Mouse (Mus musculus): ENCODE measurements around the gene Ryr3.

Ryr3 gene

DNA sequence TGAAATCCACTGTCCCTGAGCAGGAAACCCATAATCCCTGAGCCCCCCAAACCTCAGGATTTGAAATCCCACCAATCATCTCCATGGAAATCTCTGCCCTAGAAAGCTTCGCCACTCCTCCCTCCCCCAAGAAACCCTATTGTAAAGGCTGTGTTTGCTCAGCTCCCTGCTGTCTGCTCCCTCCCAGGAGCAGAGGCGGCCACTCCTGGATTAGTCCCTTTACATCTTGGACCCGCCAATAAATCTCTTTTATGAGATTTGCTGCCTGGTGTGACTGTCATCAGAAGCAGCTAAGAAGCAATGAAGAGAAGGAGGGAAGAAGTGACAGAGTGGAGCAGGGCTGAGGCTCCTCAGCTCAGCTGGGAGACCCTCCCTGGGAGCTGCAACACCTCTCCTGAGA, 599.7 kb downstream of the Ryr3 start:
- DNase-seq = no peak

DNA sequence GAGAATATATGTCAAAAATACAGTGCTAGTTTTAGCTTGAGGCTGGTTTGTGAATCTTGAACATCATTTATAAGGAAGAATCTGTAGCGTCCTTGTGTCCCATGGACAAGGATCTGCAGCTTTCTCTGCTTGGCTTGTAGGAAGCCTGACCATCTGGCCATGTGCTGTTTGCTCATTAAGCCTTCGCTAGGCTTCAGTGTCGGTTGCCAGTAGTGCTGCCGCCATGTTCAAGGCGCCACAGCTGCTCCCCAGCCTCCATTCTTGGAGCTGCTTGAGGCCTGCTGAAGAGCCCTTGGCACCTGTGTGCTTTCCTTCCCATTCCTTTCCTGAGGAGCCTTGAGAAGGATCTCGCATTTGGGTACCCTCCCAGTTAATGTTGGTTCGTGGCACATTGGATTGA, 602.5 kb downstream of the Ryr3 start:
- no peak for DNase-seq

DNA sequence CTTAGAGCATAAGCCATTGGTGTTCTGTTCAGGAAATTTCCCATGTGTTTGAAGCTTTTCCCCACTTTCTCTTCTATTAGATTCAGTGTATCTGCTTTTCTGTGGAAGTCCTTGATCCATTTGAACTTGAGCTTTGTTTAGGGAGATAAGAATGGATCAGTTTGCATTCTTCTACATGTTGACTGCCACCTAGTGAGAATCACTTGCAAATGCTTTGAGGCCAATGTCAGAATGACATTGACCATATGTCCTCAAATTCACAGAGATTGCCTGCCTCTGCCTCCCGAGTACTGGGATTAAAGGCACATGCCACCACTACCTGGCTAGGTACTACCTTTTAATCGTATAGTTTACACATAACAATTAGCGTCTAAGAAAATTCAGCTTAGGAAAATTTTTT, 604.3 kb downstream of the Ryr3 start:
- DNase-seq = no peak

DNA sequence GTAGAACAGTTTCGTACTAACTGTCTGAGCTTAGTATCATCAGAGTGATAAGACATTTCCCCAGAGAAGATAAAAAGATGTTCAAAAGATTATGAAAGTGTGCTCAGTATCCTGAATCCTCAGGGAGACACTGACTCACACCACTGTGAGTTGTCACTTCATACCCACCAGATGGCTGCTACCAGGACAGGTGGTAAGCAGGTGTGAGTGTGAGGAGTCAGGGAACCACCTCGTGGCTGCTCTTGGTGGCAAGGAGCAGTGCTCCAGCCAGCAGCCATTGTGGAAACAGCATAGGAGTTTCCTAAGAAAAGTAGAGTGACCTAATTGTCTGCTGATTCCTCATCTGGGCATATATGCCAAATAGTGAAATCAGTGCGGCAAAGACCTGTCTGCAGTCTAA, 610.4 kb downstream of the Ryr3 start:
- no peak for DNase-seq

DNA sequence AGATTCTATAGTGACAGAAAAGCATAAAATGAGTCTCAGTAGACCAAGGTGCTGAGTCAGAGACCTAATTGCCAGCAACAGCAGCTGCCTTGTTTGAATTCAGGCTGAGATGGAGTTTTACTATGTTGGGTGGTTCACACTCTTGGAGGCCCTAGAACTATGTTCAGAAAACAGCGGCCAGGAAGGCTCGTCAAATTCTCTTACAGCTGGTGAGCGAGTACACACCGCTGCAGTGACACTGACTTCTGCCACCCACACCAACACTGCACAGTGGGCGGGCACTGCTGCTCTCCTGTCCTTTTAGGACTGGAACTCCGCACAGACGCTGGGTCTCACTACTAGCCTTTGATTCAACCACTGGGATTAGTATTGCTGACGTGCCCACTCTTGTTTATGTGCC, 614.4 kb downstream of the Ryr3 start:
- no peak for DNase-seq

DNA sequence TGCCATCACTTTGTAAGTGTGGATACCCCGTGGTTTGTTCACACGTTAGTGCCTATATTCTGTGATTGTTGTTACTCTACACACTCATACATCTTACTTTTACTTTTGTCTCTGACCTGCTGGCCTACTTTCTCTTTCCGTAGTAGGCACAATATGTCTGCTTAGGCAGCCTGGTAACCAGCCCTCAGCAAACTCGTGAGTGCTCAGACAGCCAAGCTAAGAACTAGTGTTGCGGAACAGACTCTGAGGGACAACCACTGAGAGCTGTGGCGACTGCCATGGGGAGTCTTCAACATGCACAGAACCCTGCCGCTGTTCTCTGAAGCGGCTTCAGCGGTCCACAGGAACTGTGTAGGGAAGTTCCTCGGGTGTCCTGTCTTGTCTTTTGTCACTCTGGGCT, 616.7 kb downstream of the Ryr3 start:
- DNase-seq = no peak

DNA sequence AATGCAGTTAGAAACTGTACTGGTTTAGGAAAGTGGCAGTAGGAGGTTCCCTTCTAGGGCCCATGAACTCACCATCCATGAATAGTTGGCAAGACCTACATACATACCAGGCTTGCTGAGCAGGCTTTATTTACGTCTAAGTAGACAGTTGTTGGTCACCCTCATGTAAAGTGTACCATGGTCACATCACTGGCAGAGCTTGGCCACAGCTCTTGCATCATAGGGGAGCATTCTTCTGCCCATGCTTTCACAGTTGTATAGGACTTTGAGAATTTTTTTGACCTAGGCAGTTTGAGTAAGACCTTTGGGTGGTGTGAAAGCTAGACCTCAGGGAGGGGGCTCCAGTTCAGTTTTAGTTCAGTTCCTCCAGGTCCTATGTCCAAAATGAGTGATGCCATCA, 619.8 kb downstream of the Ryr3 start:
- DNase-seq = no peak

DNA sequence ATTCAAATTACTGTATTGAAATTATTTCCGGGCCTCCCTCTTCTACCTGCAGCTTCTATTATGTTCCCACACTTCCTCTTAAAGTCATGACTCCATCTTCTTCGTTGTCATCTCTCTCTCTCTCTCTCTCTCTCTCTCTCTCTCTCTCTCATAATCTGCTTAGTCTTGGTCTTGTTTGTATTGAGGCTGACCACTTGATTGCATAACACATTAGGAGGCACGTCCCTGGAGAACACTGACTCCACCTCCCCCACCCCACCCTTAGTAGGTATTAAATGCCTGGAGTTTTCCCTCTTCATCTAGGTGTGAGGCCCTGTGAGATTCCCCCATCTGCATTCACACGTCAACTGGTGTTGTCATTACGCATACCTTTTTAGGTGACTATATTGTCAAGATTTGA, 620.5 kb downstream of the Ryr3 start:
- DNase-seq = no peak

DNA sequence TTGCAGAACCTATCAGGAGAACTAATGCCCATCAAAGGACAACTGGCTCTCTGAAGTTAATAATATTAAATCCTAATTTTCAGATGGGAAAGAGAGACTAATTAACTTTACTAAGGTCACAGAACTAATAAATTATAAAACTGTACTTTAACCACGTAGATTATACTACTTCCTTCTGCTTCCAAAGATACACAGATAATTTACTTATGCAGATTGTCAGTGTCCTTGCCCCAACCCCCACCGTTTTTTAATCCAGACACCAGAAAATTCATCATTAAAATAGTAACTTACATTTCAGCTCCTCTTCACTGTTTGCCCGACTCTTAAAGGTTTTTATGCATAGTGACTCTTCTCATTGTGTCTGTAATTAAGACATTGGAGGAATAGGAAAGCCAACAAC, 621.1 kb downstream of the Ryr3 start:
- DNase-seq = no peak

DNA sequence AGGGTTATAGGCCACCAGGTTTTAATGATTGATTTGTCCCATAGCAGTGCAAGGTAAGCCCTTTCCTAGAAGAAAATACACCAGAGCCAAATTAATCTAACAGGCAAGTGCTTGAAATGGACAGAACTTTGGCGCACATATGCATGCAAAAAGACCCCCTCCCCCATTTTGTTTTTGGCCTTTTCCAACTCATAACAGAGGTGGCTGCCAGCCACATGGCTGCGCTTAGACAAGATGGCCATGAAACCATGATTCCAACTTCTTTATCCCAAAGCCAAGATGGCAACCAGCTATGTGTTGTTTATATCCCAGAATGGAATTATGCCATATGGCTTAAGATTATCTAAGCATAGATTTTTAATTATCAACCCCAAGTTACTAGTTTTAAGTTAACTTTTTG, 623.1 kb downstream of the Ryr3 start:
- DNase-seq = no peak

DNA sequence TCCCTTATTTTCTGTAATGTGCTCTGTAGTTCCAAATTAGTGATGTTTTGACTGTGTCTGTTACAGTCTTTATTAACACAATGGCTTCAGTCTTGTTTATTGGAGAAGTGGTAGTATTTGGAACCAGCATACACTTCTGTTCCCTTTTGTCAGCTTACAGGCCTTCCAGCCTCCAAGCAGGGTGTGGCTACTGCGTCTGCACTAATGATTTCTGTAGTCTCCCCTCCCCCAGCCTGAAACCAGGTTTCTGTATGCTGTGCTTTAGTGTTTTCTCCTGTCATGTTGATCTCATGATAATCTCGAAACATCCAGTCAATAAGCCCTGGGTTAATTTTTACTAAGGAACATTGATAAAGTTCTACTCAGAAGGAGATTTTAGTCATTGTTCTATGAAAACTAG, 623.6 kb downstream of the Ryr3 start:
- no peak for DNase-seq

DNA sequence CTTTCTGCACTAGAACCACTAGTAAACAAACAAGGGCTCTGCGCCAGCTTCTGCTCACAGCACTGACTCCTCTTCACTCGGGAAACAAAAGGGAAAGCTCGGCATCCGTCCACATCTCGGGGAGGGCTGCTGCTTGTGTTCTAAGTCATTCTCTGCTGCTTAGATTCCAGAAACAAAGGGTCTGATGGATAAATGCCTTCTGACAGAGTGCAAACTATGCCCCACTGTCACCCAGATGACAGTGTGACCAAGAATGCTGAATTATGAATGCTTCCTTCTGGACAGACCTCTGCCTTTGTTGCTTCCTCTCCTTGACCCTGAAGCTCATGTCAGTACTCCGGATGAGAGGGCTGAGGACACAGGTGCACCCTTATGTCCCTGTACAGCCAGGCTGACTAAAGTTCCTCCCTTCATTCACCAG, 625.4 kb downstream of the Ryr3 start:
- DNase-seq = peak; percentile 75

DNA sequence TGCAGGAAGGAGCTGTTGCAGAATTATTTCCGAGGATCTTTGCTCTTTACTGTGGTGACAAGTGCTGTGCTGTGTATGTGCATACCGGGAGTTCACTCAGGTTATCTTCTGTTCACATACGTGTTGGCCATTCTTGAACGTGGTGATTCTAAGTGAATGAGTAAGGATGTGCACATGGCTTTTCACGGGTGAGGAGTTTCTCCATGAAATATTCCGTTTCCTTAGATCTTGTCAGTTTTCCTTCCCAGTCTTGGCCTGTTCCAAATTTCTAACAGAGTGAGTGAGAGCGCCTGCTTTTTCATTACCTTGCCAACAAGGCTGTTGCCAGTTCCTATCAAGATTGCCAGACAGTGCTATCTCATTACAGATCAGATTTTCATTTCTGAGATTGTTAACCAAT, 625.9 kb downstream of the Ryr3 start:
- no peak for DNase-seq
